Mouse (Mus musculus): Measurements from ENCODE around the gene Srek1ip1.

GRCm38 (mm10) chr13:104821908-104822307, 29.6 kb downstream of the Srek1ip1 start:
- TF ChIP-seq CTCF (IDR thresholded peaks at IDR 0.05; ENCODE audit: borderline replicate concordance, extremely low read depth, insufficient read depth, insufficient read length), result no peak
- no peak for TF ChIP-seq POLR2A (IDR thresholded peaks at IDR 0.05; ENCODE audit: borderline replicate concordance, extremely low read depth, insufficient read depth, insufficient read length, poor library complexity, severe bottlenecking)

Measured in brain, embryonic 14.5 days (tissue).